Mouse (Mus musculus): ENCODE measurements around the gene Adh5. TPM values are rescaled to one million over a fixed set of nuclear protein-coding genes. Genes with fewer than 3 reads are reported as not detected.

Adh5 gene
- polyA plus RNA-seq, 1 experiment: 91.5 TPM

DNA sequence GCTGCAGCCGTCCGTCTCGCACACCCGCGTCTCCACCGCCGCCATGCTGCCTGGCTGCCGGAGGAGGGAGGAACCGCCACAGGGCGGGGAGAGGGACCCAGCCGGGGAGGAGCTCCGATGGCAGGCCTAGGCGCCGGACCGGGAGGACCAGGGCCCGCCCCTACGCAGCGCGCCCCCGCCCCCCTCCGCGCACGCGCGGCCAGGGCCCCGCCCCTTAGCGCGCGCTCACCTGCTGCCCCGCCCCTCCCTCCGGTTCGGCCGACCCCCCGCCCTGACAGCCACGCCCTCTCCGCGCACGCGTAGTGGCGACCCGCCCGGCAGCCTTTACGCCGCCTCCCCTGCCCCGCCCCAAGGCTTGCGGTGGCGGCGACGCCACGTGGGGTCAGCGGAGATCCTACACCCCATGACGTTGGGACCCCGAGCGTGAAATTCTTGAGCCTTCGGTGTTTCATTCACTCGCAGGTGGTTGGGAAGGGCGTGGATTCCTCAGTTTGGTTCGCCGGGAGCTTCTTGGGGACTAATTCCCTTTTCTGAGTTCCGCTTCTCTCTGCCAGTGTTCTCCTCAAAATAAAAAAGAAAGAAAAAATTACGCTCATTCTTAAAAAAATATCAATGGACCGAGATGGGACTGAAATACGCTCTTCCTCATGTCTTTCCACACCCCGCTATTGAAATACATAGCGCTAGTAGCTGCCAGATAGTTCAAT lies 46.6 kb downstream of the Adh5 start, which contains the start of gene Metap1:
Metap1 (minus strand) TSS at position 189 of the 707 bp plus-strand sequence.
- Histone ChIP-seq H3ac (ENCODE audit: control insufficient read depth, insufficient read length, low read depth) (peak within 1 kb of the TSS; percentile 93), H3K27me3 (ENCODE audit: control insufficient read depth, insufficient read depth, insufficient read length) (no peaks in the 10 kb centered on the region)

GRCm38 (mm10) chr3:138490034-138490337 lies 47.1 kb downstream of the Adh5 start:
- H3K4me3 ChIP-seq (ENCODE audit: insufficient read depth, poor library complexity, severe bottlenecking): peak overlapping the region; percentile 75
- peaks cover 34% of the 10 kb centered on the region for H3K79me3 ChIP-seq (ENCODE audit: low read depth)
- peak overlapping the region; percentile 38 for H3ac ChIP-seq (ENCODE audit: control insufficient read depth, insufficient read length, low read depth)
- H3K79me2 ChIP-seq (ENCODE audit: control insufficient read depth, insufficient read depth): peaks cover 43% of the 10 kb centered on the region
- no peak for TF ChIP-seq USF1 (IDR thresholded peaks at IDR 0.05; ENCODE audit: low read depth)
- no peak for TF ChIP-seq FOSL1 (IDR thresholded peaks at IDR 0.05; ENCODE audit: insufficient read depth, low read length, poor library complexity, severe bottlenecking)
- no peak for TF ChIP-seq CTCF (IDR thresholded peaks at IDR 0.05; ENCODE audit: control insufficient read depth, insufficient read depth, insufficient read length)
- no peak for TF ChIP-seq CEBPB (IDR thresholded peaks at IDR 0.05; ENCODE audit: low read depth)
- no peak for TF ChIP-seq MYOG (IDR thresholded peaks at IDR 0.05; ENCODE audit: control insufficient read depth, extremely low read depth, insufficient read length)
- TF ChIP-seq MYOD1 (IDR thresholded peaks at IDR 0.05; ENCODE audit: control insufficient read depth, insufficient read length, low read depth): no peak
- TF ChIP-seq MAX (IDR thresholded peaks at IDR 0.05): no peak
- H3K27me3 ChIP-seq (ENCODE audit: control insufficient read depth, insufficient read depth, insufficient read length): no peaks in the 10 kb centered on the region
- peaks cover 11% of the 10 kb centered on the region for H3K36me3 ChIP-seq (ENCODE audit: control insufficient read depth, insufficient read depth)

More for the DNA sequence above, 46.6 kb downstream of the Adh5 start, which contains the start of gene Metap1:
- TF ChIP-seq MYOG (IDR thresholded peaks at IDR 0.05; ENCODE audit: control insufficient read depth, extremely low read depth, insufficient read length): no peak
- no peak for TF ChIP-seq CTCF (IDR thresholded peaks at IDR 0.05; ENCODE audit: control insufficient read depth, insufficient read depth, insufficient read length)
- no peak for TF ChIP-seq FOSL1 (IDR thresholded peaks at IDR 0.05; ENCODE audit: insufficient read depth, low read length, poor library complexity, severe bottlenecking)
- TF ChIP-seq USF1 (IDR thresholded peaks at IDR 0.05; ENCODE audit: low read depth): peak; percentile 72
- no peak for TF ChIP-seq CEBPB (IDR thresholded peaks at IDR 0.05; ENCODE audit: low read depth)
- TF ChIP-seq MAX (IDR thresholded peaks at IDR 0.05): peak; percentile 61
- no peak for TF ChIP-seq MYOD1 (IDR thresholded peaks at IDR 0.05; ENCODE audit: control insufficient read depth, insufficient read length, low read depth)
- Histone ChIP-seq H3K36me3 (ENCODE audit: control insufficient read depth, insufficient read depth) (peaks cover 16% of the 10 kb centered on the region), H3K79me2 (ENCODE audit: control insufficient read depth, insufficient read depth) (peaks cover 48% of the 10 kb centered on the region), H3K4me3 (ENCODE audit: insufficient read depth, poor library complexity, severe bottlenecking) (peak within 1 kb of the TSS; percentile 75), H3K79me3 (ENCODE audit: low read depth) (peaks cover 39% of the 10 kb centered on the region)

DNA sequence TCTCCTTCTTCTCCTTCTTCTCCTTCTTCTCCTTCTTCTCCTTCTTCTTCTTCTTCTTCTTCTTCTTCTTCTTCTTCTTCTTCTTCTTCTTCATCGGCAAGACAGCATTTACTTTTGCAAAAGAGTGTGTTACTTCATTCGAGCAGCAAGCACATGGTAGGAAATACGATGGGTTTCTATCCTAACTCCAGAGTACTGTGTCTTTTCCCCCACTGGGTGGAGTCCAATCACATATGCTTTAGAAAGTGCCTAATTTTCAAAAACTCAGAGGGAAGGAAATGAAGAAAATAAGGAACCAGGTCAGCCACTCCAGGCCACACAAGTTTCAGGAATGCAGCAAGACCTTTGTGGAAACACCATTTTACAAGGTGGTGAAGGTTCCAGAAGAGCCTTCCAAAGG lies 50.8 kb downstream of the Adh5 start:
- TF ChIP-seq MAX (IDR thresholded peaks at IDR 0.05): no peak
- no peak for TF ChIP-seq FOSL1 (IDR thresholded peaks at IDR 0.05; ENCODE audit: insufficient read depth, low read length, poor library complexity, severe bottlenecking)
- no peak for TF ChIP-seq MYOG (IDR thresholded peaks at IDR 0.05; ENCODE audit: control insufficient read depth, extremely low read depth, insufficient read length)
- no peak for TF ChIP-seq CEBPB (IDR thresholded peaks at IDR 0.05; ENCODE audit: low read depth)
- no peak for TF ChIP-seq MYOD1 (IDR thresholded peaks at IDR 0.05; ENCODE audit: control insufficient read depth, insufficient read length, low read depth)
- no peak overlapping the region for H3ac ChIP-seq (ENCODE audit: control insufficient read depth, insufficient read length, low read depth)
- peaks cover 6% of the 10 kb centered on the region for H3K79me2 ChIP-seq (ENCODE audit: control insufficient read depth, insufficient read depth)
- H3K79me3 ChIP-seq (ENCODE audit: low read depth): peaks cover 2% of the 10 kb centered on the region
- no peaks in the 10 kb centered on the region for H3K36me3 ChIP-seq (ENCODE audit: control insufficient read depth, insufficient read depth)
- no peak overlapping the region for H3K4me3 ChIP-seq (ENCODE audit: insufficient read depth, poor library complexity, severe bottlenecking)
- H3K27me3 ChIP-seq (ENCODE audit: control insufficient read depth, insufficient read depth, insufficient read length): no peaks in the 10 kb centered on the region

DNA sequence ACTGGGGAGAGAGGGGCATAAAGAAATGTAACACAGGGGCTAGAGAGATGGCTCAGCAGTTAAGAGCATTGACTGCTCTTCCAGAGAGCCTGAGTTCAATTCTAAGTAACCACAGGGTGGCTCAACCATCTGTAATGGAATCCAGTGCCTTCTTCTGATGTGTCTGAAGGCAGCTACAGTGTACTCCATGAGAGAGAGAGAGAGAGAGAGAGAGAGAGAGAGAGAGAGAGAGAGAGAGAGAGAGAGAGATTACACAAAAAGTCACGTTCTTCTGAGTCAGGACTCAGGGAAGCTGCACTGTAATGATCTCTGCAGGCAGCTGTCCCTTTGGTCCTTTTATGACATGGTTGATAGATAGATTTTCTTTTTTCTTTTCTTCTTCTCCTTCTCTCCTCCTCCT lies 51.7 kb downstream of the Adh5 start:
- Histone ChIP-seq H3K36me3 (ENCODE audit: control insufficient read depth, insufficient read depth) (no peaks in the 10 kb centered on the region), H3K27me3 (ENCODE audit: control insufficient read depth, insufficient read depth, insufficient read length) (no peaks in the 10 kb centered on the region), H3K4me3 (ENCODE audit: insufficient read depth, poor library complexity, severe bottlenecking) (no peak overlapping the region), H3K79me3 (ENCODE audit: low read depth) (no peaks in the 10 kb centered on the region), H3K79me2 (ENCODE audit: control insufficient read depth, insufficient read depth) (no peaks in the 10 kb centered on the region), H3ac (ENCODE audit: control insufficient read depth, insufficient read length, low read depth) (no peak overlapping the region)
- TF ChIP-seq MAX (IDR thresholded peaks at IDR 0.05) (no peak), MYOG (IDR thresholded peaks at IDR 0.05; ENCODE audit: control insufficient read depth, extremely low read depth, insufficient read length) (no peak), FOSL1 (IDR thresholded peaks at IDR 0.05; ENCODE audit: insufficient read depth, low read length, poor library complexity, severe bottlenecking) (no peak), USF1 (IDR thresholded peaks at IDR 0.05; ENCODE audit: low read depth) (no peak), CEBPB (IDR thresholded peaks at IDR 0.05; ENCODE audit: low read depth) (no peak), MYOD1 (IDR thresholded peaks at IDR 0.05; ENCODE audit: control insufficient read depth, insufficient read length, low read depth) (no peak), CTCF (IDR thresholded peaks at IDR 0.05; ENCODE audit: control insufficient read depth, insufficient read depth, insufficient read length) (no peak)

DNA sequence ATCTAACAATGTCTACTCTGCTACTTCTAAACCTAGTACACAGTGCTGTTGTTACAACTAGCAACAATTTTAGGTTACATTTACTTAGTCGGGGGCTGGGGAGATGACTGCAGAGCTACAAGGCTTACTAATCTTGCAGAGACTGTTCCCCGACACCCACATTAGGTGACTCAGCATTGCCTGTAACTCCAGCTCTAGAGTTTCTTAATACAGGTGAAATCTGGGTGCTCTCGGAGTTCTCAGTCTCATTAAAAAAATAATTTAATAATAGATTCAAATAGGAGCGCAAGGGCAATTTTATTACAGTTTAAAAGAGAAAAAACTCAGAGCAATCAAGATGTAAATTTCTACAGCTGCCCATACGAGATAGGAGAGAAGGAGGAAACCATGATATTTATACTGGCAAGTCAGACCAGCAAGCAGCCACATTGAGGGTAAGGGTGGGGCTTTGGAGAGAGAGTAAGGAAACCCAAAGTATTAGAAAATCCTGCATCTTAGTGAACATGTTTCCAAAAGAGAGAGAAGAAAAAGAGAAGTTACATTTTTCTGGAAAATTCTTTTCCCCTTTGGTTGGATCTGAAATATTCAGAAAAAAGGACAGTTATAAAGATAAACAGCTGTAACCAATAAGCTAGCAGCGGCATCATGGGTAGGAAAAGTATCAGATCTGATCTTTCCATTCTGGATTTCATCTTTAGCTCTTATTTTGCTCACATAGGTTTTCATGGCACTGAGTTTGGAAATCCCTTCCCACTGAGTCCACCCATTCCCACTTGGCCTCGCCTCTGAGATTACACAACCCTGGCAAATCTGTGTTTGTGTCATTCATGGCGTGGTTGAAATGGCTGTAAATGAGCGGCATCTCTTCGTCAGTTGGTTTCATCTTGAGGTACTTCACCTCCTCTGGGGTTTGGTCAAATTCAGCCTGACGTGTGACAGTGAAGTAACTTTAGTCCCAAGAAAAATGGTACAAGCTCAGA lies 52.6 kb downstream of the Adh5 start:
- no peaks in the 10 kb centered on the region for H3K27me3 ChIP-seq (ENCODE audit: control insufficient read depth, insufficient read depth, insufficient read length)
- H3K4me3 ChIP-seq (ENCODE audit: insufficient read depth, poor library complexity, severe bottlenecking): no peak overlapping the region
- no peaks in the 10 kb centered on the region for H3K79me3 ChIP-seq (ENCODE audit: low read depth)
- no peak for TF ChIP-seq MAX (IDR thresholded peaks at IDR 0.05)
- no peak for TF ChIP-seq FOSL1 (IDR thresholded peaks at IDR 0.05; ENCODE audit: insufficient read depth, low read length, poor library complexity, severe bottlenecking)
- TF ChIP-seq CTCF (IDR thresholded peaks at IDR 0.05; ENCODE audit: control insufficient read depth, insufficient read depth, insufficient read length): no peak
- peak; percentile 58 for TF ChIP-seq CEBPB (IDR thresholded peaks at IDR 0.05; ENCODE audit: low read depth)
- H3K79me2 ChIP-seq (ENCODE audit: control insufficient read depth, insufficient read depth): no peaks in the 10 kb centered on the region
- H3ac ChIP-seq (ENCODE audit: control insufficient read depth, insufficient read length, low read depth): no peak overlapping the region
- no peaks in the 10 kb centered on the region for H3K36me3 ChIP-seq (ENCODE audit: control insufficient read depth, insufficient read depth)
